Mouse (Mus musculus): ENCODE measurements around the gene Dhrs7c. TPM values are rescaled to one million over a fixed set of nuclear protein-coding genes. Genes with fewer than 3 reads are reported as not detected.

The Dhrs7c gene
- total RNA-seq, 4 experiments from 2014 or later = 193 to 248 (median 231) TPM

- DNase-seq (ENCODE audit: low spot score) = no peak
These were observed 41.8 kb downstream of the Dhrs7c start for GRCm38 (mm10) chr11:67839810-67840209.

DNA sequence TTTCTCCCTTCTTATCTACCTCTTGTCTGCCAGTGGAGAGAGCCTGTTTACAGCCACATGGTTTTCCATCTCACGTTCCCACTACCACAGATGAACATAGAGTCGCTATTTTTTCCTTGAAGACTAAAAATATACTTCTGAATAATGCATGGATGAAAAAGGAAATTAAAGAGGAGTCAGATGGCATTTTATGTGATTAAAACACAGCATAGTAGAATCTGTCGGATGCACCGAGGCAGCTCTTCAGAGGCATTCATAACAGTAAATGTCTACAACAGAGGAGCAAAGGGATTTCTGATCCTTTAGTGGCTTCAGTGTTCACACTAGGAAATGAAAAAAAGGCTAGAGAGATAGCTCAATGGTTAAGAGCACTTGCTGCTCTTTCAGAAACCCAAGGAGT, 47.2 kb downstream of the Dhrs7c start:
- DNase-seq (ENCODE audit: low spot score) = no peak

- no peak for DNase-seq (ENCODE audit: low spot score)
These were observed 53.8 kb downstream of the Dhrs7c start for GRCm38 (mm10) chr11:67851770-67852169.

DNA sequence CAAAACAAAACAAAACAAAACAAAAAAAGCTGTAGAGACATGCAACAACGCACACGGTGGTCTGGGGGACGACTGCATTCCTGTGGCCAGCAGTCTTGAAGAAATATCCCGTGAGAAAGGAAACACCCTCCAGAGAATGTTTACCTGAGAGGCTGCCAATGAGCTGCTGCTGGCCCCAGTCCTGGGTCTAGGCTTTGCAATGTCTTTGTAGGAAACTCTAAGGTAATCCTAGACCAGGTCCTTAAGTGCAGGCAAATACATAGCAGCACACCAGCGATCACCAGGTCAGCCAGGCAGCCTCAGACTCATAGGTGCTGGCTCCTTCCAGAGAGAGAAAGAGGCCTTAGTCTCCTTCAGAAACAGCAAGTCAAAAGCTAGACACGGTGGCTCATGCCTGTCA, 56.0 kb downstream of the Dhrs7c start:
- no peak for DNase-seq (ENCODE audit: low spot score)

GRCm38 (mm10) chr11:67855035-67855434, 57.0 kb downstream of the Dhrs7c start:
- no peak for DNase-seq (ENCODE audit: low spot score)

DNA sequence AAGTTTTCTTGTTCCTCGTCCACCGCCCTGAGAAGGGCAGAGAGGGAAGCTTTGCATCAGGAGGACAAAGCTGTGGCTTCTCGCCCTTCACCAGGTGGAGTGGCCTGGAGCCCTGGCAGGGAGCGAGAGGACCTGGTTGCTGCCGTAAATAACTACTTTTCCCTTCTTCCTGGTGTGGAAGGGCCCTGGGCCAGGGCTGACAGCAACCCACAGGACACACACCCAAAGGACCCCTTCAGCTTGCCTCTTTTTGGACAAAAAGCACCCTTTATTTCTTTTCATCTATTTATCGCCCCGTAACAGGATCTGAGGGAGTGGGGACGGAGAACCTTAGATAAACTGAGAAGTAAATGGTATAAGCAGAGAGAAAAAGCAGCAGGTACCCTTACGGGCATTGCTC, 60.5 kb downstream of the Dhrs7c start:
- DNase-seq (ENCODE audit: low spot score) = no peak

DNA sequence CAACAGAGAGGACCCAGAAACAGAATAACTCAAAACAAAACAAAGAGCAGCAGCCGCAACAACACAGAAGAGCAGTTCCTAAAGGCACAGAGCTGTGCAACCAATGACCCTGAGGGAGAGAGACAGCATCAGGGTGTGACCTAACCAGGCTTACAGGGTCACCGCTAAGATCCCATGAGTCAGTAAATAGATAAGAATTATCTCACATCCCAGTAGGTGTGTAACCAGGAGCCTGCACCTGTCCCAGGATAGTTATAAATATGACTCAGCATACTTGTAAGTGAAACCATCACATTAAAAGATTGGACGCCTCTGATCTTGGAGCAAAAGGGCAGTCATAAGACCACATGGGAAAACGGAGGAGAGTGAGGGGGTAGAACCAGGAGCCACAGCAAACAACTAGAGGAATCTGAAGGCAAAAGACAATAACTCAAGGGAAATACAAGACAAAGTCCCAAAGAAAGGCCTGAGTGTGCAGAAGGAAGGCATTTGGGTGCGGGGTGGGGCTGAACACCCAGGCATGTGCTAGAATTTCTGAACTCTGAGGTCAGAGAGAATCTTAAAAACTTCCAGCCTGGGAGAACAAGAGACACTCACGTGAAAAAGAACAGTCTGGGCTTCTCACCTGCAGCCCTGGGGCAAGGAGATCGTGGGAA, 62.9 kb downstream of the Dhrs7c start:
- DNase-seq (ENCODE audit: low spot score) = no peak

GRCm38 (mm10) chr11:67861399-67861838, 63.4 kb downstream of the Dhrs7c start:
- DNase-seq (ENCODE audit: low spot score) = no peak

- no peak for DNase-seq (ENCODE audit: low spot score)
These were observed 67.1 kb downstream of the Dhrs7c start for GRCm38 (mm10) chr11:67865100-67865499.

Other genes starting within 250 kb of the Dhrs7c start
- gene Rcvrn, start 102.9 kb upstream of the Dhrs7c start, total RNA-seq (2022) = not detected
- not detected for gene Glp2r, start 27.0 kb upstream of the Dhrs7c start, total RNA-seq (2022)
- not detected for gene Gsg1l2, start 23.6 kb upstream of the Dhrs7c start, total RNA-seq (2022)
- 1 to 10 TPM; 1.0 to 2.0 (median 1.4) TPM for gene Usp43, start 124.0 kb downstream of the Dhrs7c start, total RNA-seq (2022)
- under 1 TPM in 1 of 4 experiments, not detected in 3; 0.32 TPM for gene Cfap52, start 167.5 kb downstream of the Dhrs7c start, total RNA-seq (2022)
- 10 to 100 TPM; 24.6 to 34.0 (median 28.6) TPM for gene Stx8, start 168.0 kb downstream of the Dhrs7c start, total RNA-seq (2022)

All from heart, adult 8-10 months (tissue).